Mouse (Mus musculus) adrenal gland, postnatal 14 days (tissue): Measurements from ENCODE around the gene Poln. TPM values are rescaled to one million over a fixed set of nuclear protein-coding genes. Genes with fewer than 3 reads are reported as not detected.

Source experiments
- DNase-seq: peaks from one replicate; pipeline ENCODE4 v3.0.0; 2021; ENCODE audit warnings: mixed read lengths
- total RNA-seq: library from RNA; stranded (reverse); gene quantifications from 2 replicates; pipeline ENCODE4 v1.2.3, GENCODE M21; 2021

Gene Poln
- total RNA-seq, 1 experiment from 2014 or later = 47.0 TPM

DNA sequence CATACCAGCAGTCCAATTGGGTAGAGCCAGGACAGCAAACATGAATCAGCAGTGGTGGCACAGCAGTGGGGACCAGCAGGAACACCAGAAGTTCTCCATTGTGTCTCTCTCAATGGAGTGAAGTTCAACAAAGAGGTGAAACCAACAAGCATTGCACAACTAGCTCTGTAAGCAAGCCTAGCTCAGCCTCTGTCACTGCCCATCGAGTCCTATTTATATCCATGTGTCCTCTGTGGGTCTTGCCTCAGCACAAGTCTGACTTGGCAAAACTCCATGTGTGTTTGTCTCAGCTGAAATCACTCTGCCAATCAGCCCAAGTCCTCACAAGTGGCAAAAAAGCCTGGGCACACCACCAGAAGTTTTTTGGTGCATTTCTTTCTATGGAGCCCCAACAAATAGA, 63.6 kb downstream of the Poln start:
- peak; percentile 56 for DNase-seq

DNA sequence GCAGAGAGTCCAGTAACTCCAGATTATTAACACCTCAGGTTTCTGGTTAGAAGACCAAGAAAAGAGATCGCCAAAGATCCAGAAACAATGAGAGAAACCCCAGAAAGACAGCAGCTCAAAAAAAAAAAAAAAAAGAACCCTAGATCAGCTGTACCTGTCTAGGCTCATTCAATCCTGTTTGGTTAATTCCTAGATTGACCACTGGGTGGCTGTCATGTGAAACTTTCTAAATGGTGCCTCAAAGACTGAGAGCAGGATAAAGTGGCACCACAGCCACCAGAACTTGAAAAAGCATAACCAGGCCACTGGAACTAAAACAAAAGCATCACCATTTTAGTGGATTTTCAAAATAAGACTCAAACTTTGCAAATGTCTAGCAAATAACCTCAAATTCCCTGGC, 71.9 kb downstream of the Poln start:
- peak; percentile 57 for DNase-seq

DNA sequence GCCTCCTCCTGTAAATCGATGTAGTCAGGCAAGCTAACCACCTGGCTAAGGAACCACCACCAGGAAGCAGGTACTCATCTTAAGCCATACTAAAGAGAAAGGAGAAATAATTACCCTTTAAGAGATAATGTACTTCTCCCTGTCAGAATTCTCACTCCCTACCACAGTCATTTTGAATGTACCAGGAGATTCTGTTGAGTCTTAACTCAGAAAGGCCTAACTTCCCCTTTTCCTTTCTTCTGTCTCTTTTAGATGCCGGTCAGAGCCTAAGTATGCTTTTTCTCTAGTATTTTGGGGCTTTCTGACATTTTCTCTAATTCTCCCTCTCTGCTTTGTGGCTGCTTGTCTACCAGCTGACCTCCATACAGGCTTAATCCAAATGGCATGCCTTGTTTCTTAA, 76.2 kb downstream of the Poln start:
- no peak for DNase-seq

DNA sequence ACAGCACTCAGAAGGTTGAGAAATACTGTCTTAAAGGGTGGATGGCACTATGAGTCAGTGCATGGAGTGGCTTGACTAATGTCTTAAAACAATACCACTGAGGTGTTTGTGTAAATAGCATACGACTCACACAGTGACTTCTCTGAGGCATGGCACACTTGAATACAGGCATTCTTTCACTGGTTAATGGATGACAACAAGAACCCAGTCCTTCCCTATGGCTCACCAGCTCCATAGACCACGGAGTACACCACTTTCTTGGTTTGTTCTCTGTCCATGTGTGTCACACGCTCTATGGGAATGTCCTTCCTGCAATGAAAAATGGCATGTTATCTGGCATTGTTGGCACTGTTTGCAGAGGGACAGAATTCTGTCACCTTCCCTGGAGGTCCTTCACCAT, 136.7 kb downstream of the Poln start:
- DNase-seq = peak; percentile 8

DNA sequence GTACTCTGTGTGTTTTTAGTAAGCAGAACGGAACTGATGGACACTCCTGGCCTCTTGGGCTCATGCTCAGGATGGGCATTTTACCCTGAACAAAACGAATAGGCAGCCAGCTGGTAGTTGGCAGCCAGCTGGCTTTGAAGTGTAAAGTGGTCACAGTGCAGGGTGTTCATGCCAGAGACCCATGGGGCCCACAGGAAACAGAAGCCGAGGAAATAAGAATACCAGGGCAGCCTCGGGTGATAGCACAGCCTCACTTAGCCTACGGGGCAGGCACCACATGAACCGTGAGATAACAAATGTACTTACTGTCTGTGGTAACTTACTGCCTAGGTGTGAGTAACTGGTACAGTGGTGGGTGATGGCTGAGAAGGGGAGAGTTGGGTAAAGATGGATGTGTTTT, 138.2 kb downstream of the Poln start:
- DNase-seq = no peak

DNA sequence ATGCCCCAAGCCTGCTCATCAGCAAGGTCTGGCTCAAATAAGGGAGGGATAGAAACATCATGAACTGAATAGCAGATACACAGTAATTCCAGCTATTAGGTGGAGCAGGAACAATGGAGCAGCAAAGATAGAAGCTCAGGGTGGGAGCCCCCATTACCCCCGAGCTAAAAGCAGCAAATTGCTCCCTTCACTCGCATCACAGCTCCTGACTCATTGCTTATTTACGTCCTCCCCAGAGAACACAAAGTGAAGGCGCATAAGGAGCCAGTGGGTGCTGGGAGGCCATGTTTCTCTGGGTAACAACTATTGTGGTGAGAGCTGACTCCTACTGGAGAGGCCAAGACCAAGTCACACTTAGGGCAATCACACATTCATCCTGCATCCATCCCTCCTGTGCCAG, 139.1 kb downstream of the Poln start:
- DNase-seq = no peak

DNA sequence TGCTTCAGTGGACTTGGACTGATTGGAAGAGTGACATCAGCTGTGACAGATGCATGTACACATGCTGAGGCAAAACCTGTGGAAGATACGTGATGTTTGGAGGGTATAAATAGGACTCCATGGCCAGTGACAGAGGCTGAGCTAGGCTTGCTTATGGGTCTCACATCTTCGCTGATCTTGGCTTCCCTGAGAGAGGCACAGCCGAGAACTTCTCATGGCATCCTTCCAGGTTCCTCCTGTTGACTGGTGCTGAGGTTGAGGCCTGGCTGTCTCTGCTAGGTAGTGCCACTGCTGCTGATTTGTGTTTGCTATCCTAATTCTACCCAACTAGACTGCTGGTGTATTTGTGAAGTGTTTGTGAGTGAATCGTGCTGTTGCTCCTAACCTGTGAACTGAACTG, 150.3 kb downstream of the Poln start:
- DNase-seq = no peak

DNA sequence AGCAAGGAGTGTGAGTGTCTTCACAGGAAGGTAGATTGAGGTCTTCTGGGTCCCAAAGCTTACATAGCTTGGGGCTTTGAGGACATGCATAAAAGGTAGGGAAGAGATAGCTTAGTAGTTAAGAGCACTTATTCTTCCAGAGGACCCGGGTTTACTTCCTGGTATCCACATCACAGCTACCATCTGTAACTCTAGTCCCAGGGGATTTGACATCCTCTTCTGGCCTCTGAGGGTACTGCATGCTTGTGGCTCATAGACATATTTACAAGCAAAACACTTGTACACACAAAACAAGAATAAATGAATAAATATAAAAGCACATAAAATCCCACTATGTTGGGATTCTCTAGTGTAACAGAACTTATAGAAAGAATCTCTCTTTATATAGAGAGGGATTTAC, 154.6 kb downstream of the Poln start:
- DNase-seq = no peak

DNA sequence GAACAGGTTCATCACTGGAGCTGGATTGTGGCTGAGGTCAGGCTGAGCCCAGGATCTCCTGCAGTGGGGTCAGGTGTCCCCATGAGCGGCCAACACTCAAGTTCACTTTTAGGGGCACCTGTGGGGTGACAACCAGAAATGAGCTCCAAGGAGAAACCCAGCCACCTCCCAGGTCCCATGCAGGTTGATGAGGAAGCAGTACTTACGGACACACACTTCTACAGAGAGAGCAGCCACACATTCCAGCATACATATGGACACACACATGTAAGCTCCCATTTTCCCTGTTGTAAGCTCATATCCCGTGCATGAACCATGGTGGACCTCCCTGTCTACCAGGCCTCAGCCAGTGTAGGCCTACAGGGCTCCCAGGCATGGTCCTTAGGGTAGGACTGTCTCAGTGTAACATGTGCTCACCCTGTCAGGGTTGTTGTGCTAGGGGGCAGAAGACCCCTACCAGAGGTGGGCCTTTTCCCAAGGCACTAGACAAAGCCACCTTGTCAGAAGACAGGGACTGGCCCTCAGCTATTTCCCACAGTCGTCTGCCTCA, 161.8 kb downstream of the Poln start:
- no peak for DNase-seq

DNA sequence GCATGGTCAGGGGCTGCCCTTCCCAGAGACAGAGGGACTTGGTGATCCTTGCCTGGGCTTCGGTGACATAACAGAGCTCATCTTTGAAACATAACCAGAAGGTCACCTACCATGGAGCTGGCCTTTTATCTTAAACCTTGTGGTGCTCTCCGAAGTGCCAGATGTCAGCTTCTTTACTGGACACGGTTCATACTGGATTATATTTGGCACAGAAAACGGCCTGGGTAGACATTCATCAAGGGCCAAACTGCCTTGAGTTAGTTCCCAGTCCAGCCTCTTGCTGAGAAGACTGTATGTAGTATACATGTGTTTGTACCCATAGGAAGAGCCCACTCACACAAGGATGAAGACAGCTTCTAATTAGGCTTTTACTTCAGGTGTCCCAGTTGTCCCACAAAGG, 162.4 kb downstream of the Poln start:
- DNase-seq = no peak

DNA sequence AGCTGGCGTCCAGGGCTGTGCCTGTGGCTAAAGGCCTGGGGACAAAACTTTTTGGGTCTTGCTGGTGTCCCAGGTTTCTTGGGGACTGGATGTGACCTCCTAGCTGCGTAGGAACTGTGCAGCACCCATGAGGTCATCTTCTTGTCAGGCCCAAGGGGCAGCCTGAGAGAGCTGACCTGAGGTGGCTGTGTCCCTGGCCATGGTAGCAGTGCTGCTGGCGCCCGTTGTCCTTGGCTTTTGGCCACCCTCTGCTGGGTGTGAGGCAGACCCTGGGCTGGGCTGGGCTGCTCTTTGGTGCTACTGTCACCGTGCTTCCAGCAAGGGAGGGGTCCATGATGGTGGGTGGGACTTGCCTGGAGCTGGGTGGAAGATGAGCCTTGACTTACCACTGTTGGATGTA, 164.6 kb downstream of the Poln start:
- DNase-seq = peak; percentile 67

DNA sequence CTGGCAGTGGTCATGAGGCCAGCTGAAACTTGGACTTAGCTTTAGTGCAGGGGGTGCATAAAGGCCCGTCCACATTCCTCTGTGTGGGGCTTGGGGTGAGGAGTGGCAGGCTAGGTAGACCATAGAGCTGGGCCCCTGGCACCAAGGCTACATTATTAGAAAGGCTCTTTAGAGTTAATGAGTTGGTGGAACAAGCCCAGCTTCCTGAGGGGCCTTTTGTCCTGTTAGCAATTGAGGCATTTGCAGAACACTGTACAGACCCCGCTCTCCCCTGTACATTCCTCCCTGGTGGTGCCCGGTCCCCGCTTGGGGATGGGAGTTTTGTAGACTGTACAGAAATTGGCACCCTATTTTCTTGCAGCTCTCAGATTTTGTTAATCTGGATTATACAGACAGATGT, 166.6 kb downstream of the Poln start:
- DNase-seq = no peak

DNA sequence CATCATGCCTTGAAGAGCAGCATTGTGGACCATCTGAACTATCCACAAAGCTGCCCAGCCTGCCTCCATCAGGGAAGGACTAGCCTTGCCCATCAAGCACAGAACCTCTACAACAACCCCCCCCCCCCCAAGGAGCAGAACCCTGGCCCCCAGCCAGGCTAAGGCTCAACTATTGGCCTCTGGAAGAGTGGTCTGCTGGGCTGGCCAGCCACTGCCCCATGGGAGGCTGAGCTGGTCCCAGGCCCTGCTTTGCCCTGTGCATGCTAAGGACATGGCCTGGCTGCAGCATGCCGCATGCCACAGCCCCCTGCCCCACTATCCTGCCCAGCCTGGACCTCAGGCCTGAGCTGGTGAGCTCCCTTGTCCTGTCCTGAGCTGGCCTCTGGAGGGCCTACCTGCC, 167.8 kb downstream of the Poln start:
- DNase-seq = peak; percentile 63

DNA sequence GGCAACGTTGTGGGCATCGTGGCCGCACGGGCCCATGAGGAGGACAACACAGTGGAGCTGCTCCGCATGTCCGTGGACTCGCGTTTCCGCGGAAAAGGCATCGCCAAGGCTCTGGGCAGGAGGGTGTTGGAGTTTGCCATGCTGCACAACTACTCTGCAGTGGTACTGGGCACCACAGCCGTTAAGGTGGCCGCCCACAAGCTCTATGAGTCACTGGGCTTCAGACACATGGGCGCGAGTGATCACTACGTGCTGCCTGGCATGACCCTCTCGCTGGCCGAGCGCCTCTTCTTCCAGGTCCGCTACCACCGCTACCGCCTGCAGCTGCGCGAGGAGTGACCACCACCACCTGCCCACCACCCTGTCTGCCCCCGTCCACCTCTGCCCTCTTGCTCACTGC, 168.4 kb downstream of the Poln start:
- DNase-seq = no peak

DNA sequence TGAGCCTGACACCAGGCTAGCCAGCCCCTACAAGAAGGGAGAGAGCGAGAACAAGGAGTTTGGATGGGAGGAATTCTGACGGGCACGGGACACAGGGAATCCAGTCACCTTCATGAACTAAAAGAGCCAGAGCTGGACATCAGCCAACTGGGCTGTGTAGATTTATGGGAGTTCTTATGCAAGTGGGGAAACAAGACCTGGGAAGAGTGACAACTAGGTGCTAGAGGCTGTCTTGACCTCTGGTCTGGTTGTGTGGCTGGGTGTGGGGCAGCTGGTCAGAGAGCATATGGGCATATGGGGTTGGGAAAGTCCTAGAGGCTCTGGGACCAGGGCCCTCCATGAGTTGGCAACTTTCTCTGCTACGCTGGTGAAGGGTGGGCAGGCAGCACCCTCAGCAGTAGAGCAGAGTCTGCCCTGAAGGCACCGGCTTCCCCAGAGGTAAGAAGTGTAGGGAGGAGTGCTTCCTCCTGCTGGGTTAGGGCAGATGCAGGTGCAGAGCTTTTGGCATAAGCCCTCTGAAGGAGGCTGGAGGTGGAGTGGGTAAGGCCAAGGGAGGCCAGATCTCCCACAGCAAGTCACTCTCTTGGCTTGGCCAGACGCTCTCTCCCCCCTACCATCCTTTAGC, 169.7 kb downstream of the Poln start:
- DNase-seq = peak; percentile 80

DNA sequence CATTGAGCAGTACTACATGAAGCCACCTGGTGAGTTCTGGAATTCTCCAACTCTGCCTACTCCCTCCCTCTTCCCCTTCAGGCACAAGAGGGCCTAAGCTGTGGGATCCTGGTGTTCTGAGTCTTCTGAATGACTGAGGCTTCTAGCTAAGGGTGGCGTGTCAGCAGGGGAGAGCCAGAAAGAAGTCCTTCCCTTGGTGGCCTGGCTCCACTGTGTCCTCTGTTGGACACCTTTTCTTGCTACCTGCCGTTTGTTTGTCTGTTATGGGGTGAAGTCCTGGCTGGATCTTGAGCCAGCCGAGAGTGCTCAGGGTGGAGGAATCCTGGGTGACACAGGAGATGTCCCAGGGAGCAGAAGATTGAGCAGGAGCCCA, 170.8 kb downstream of the Poln start:
- no peak for DNase-seq

DNA sequence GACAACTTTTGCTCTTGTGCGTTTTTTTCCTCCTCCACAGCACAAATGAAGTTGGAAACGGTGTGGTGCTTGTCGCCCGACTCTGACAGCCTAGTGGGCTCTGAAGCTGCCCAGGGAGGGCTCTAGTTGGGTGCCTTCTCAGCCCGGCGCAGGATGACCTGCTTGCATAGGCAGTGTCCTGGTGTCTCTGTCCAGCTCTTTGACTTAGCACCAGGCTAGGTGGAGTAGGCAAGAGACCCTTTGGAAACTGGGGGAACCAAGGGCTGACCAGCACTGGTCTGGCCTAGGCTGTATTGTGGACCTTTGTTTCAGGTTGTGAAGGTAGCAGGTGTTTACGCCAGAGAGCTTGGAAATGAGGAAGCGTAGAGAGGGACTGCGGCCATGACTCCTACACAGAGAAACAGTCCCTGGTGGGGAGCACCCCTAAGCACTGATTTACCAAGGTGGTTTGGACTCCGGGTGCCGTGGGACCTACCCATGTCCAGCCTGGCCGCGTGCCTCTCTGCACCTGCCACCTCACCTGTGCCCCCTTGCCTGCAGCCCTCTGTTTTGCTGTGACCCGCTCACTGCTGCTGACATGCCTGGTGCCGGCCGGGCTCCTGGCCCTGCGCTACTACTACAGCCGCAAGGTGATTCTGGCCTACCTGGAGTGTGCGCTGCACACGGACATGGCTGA, 171.3 kb downstream of the Poln start:
- DNase-seq = no peak

DNA sequence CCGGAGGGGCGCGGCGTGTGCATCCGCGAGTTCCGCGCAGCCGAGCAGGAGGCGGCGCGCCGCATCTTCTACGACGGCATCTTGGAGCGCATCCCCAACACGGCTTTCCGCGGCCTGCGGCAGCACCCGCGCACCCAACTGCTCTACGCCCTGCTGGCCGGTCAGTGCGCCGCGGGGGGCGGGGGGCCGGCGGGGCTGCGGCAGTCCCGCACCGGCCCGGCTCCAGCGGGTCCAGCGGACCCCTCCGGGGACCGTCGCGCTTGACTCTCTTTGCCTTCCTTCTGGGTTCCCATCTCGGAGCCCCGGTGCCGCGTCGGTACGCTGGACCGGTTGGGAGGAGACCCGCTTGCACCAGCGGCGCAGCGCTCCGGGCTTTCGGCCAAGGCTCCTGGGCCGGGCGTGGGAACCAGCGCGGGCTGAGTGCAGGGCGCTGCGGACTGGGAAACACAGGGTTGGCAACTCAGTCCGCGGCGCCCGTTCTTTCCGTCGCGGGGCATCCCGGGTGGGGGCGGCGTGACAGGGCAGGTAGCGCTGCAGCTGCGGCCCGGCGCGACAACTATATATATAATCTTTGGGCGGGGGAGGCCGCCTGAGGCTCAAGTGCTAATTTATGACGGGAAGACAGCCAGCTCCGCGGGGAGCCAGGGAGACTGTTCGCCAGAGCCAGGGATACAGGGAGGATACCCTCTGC, 172.1 kb downstream of the Poln start:
- DNase-seq = peak; percentile 81

DNA sequence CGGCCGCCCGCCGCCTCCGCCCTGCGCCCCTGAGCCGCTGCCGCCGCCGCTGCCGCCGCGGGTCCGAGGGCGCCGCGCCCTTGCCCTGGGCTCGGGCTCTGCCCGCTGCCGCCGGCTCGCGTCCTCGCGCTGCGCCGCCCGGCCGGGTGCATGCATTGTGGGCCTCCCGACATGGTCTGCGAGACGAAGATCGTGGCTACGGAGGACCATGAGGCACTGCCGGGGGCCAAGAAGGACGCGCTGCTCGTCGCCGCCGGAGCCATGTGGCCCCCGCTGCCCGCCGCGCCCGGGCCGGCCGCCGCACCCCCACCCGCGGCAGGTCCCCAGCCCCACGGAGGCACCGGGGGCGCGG, 172.6 kb downstream of the Poln start:
- peak; percentile 38 for DNase-seq

DNA sequence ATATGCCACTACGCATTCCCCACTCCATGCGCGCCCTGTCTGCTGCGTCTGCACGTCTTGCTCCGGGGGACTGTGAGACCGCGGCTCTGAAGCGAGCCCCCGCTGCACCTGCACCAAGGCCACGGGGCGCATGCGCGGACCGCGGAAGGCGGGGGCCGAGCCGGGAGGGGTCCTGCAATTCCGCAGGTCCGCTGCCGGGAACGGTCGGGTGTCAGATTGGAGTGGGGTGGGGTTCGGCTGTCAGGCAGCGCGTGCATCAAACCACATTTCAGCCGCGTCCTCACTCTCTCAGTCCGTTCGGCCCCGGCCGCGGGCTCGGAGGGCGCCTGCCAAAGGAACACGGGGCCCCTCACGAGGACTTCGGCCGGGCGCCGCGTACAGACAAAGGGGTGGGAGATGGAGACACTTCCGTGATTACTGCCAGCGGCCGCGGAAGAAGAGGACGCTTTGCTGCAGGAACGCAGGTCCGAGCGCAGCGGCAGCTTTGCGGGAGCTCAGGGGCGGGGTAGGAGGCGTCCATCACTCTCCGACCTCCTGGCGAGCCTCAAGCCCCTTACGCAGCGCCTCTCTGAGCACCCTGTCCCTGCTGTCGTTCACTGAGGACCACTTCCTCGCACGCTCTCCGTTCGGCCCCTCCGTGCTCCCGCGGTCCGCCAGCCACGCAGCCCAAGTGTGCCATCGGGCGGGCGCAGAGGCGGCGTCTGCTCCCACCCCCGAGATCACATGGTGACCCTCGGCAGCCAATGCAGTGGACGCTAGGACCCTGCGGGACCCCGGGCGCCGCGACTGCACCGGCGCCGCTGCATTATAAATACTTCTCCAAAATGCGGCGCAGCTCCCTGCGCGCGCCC, 173.2 kb downstream of the Poln start, which contains the start of gene Nat8l:
TSS of gene Nat8l (plus strand) at position 142 of the 851 bp plus-strand sequence.
- peak; percentile 70 for DNase-seq

DNA sequence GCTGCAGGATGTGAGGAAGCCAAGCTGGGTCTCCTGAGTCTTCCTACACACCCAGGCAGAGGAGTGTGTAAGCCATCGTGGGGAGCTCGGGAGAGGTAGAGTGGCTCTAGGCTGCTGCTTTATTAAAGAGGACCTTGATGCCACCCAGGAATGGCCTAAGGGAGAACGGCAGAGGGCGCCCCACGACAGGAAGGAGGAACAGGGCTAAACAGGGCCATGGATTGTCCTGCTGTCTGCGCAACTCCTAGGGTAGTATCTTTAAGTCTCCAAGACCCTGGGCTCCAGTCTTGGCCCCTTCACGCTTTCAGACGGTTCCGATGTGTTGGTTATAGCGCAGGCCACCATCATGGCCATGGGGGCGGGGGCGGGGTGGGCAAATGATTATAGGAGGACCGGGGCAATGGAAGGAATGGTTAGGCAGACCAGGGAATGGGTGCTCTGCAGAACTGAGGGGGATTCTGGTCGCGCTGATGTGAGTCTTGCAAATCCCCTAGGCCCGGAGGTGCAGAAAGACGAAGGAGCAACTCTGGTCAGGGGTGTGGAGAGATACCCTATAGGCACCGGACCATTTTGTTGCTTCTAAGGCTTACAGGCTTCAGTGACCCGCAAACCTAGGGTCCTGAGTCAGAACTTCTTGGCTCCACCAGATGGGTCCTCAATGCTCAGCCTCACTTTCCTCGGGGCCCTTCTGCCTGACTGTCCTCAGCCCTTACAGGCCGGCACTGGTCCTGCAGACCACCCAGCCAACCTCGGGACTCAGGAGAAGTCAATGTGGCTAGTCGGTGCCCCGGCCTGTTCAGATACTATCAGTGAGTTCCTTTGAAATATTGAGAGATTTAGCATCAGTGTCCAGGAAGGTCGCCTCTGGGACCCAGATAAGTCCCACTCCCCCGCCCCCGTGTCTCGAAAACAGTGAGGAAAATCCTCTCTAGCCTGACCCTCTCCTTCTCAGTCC, 174.3 kb downstream of the Poln start:
- peak; percentile 89 for DNase-seq
